Mouse (Mus musculus) A20 (cell line): ENCODE measurements around the gene Zfp598.
"Not testable (repeated sequence)": the region's sequence is repeated elsewhere in the genome, so short reads cannot be mapped to it uniquely, and the experiment has no call there.

Experiments
- DNase-seq: peaks from one replicate; pipeline ENCODE4 v3.0.0-alpha.2; 2011; ENCODE audit warnings: low read depth, low spot score

The Zfp598 gene

GRCm38 (mm10) chr17:24646381-24646780 is 23.1 kb upstream of the Zfp598 start:
- DNase-seq: no peak

- DNase-seq: no peak
Observed at GRCm38 (mm10) chr17:24647493-24647892, 22.0 kb upstream of the Zfp598 start.

- DNase-seq: no peak
Observed at GRCm38 (mm10) chr17:24648731-24649377, 20.6 kb upstream of the Zfp598 start.

- no peak for DNase-seq
Observed at GRCm38 (mm10) chr17:24649581-24650069, 19.9 kb upstream of the Zfp598 start.

GRCm38 (mm10) chr17:24650070-24650616 is 19.3 kb upstream of the Zfp598 start, which contains the start of gene Slc9a3r2:
Slc9a3r2 (minus strand) TSS chr17:24650327.
- DNase-seq: no peak

- no peak for DNase-seq
Observed at GRCm38 (mm10) chr17:24650766-24651165, 18.7 kb upstream of the Zfp598 start.

GRCm38 (mm10) chr17:24651835-24652234 is 17.7 kb upstream of the Zfp598 start:
- DNase-seq: no peak

- DNase-seq: peak; percentile 80
Observed at GRCm38 (mm10) chr17:24653967-24654710, 15.3 kb upstream of the Zfp598 start.

GRCm38 (mm10) chr17:24654969-24655368 is 14.5 kb upstream of the Zfp598 start:
- no peak for DNase-seq

GRCm38 (mm10) chr17:24658017-24658758 is 11.3 kb upstream of the Zfp598 start, which contains the start of gene Npw:
Npw (minus strand) TSS chr17:24658457.
- no peak for DNase-seq

- DNase-seq: not testable (repeated sequence)
Observed at GRCm38 (mm10) chr17:24667011-24667410, 2.5 kb upstream of the Zfp598 start.

GRCm38 (mm10) chr17:24667416-24667815 is 2.1 kb upstream of the Zfp598 start:
- peak; percentile 80 for DNase-seq

GRCm38 (mm10) chr17:24669214-24669544 is 308 bp upstream of the Zfp598 start:
- DNase-seq: not testable (repeated sequence)

- no peak for DNase-seq
Observed at GRCm38 (mm10) chr17:24670246-24670844, 858 bp downstream of the Zfp598 start.

- peak; percentile 41 for DNase-seq
Observed at GRCm38 (mm10) chr17:24671346-24671745, 1.9 kb downstream of the Zfp598 start.

- peak; percentile 51 for DNase-seq
Observed at GRCm38 (mm10) chr17:24672141-24672540, 2.7 kb downstream of the Zfp598 start.

- no peak for DNase-seq
Observed at GRCm38 (mm10) chr17:24674277-24674676, 4.8 kb downstream of the Zfp598 start.

GRCm38 (mm10) chr17:24676187-24676586 is 6.7 kb downstream of the Zfp598 start:
- peak; percentile 75 for DNase-seq

- no peak for DNase-seq
Observed at GRCm38 (mm10) chr17:24676877-24677276, 7.4 kb downstream of the Zfp598 start.

GRCm38 (mm10) chr17:24677500-24678080 is 8.1 kb downstream of the Zfp598 start:
- DNase-seq: no peak

GRCm38 (mm10) chr17:24686514-24686913 is 17.0 kb downstream of the Zfp598 start:
- peak; percentile 40 for DNase-seq
